Mouse (Mus musculus): ENCODE measurements around the gene Tenm4.

DNA sequence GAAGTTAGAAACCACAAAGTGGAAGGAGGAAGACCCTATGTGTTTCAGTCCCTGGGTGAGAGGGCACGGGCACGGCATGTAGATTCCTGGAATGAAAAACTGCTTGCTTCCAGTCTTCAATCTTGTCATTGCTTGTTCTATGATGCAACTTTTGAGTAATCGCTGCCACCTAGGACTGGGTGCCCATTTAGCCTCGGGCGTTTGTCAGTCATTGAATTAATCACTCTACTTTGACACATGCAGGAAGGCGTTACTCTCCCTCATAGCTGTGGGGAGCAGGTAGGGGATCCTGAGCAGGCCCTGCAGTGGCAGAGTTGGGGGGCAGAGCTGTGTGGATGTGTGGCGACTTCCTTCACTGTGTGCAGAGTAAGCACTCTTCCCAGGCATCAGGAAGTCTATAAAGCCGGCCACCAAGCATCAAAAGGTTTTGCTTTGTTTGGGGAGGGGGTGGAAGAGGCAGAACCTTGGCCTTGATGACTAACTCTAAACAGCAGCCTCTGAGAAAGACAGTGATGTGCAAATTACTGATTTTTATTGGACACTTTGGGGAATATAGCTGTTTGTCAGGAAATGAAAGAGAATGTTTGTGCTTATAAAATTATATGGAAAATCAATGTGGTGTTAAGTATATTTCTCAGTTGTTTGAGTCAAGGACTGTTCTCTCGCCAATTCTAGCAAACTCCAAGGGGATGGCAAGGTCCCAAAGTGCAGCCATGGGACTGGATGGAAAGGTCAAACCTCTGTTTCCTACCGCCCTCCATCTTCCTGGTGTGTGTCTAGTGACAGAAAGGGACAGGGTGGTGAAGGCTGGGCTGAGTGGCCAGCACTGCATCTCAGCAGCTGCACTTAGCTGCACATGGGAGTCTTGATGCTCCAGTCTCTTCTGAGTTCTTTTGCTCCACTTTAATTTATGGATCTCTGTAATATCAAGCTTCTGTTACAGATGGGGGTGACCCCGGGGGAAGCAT is 834 bp downstream of the Tenm4 start:
- TF ChIP-seq TCF12 (IDR thresholded peaks at IDR 0.05; ENCODE audit: low read depth, low read length), result no peak
- TF ChIP-seq CTCF (IDR thresholded peaks at IDR 0.05 in 2 of 3, conservative IDR thresholded peaks at IDR 0.05 in 1 of 3; ENCODE audit: control insufficient read depth in 1 of 3, insufficient read depth in 1 of 3, low read depth in 2 of 3, low read length in 3 of 3, poor library complexity in 1 of 3, severe bottlenecking in 1 of 3), result no peak
- TF ChIP-seq POLR2A (IDR thresholded peaks at IDR 0.05; ENCODE audit: control insufficient read depth in 1 of 2, insufficient read depth in 1 of 2, low read depth in 1 of 2, low read length in 2 of 2, poor library complexity in 1 of 2), result no peak
